In the genomic region with DNA sequence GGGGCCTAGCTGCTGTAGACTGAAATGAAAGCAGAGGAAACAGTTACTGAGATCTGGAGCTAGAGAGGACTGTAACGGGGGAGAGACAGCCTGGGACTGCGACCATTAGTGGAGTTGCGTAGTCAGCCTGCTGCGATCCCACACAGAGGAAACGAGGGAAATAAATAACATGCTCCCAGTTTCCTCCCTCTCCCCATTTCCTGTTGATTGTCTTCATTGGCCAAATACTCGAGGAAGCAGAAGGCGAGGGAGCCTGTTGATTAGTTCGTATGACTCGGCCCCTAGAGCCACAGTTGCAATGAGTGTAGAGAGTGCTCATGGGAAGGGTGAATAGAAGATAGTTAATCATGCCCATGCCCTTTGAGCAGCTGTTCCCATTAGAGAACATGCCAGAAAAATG, we compare ENCODE assay signal across 11 mouse cellular contexts.
DNase-seq lines count a peak whose midpoint lies in the region; ATAC-seq and TF ChIP-seq lines count a peak whose summit lies in the region.
"Had no signal": no experiment of that assay in that cellular context is flagged by ENCODE, and none has a peak within 500 bp of the region (broad histone marks: within the 10 kb centered on the region; RNA-seq: fewer than 3 reads in every experiment).

No protein-coding gene starts in this region.

- no peak overlapping the region for H3K4me3 ChIP-seq in intestine, embryonic 14.5 days (ENCODE audit: low read depth, low read length)
- no peak overlapping the region for H3K4me3 ChIP-seq in intestine, postnatal 0 days (ENCODE audit: low read depth, low read length)
- H3K4me3 ChIP-seq in heart, embryonic 10.5 days: no peak overlapping the region
- no peak overlapping the region for H3K4me3 ChIP-seq in kidney, embryonic 15.5 days (replicated peaks)
- H3K4me3 ChIP-seq in liver, embryonic 16.5 days (ENCODE audit: low read depth, low read length): no peak overlapping the region
- H3K4me3 ChIP-seq in hindbrain, embryonic 12.5 days: no peak overlapping the region
- H3K4me3 ChIP-seq: hindbrain, embryonic 13.5 days; limb, embryonic 13.5 days; midbrain, embryonic 15.5 days had no signal

- no peaks in the 10 kb centered on the region for H3K9me3 ChIP-seq in intestine, embryonic 14.5 days (ENCODE audit: control insufficient read depth, low read length)
- peaks cover 6% of the 10 kb centered on the region; the same call in 1 of the 2 replicates for H3K9me3 ChIP-seq in intestine, postnatal 0 days (ENCODE audit: control insufficient read depth)
- H3K9me3 ChIP-seq in heart, embryonic 10.5 days: no peaks in the 10 kb centered on the region
- H3K9me3 ChIP-seq in kidney, embryonic 15.5 days (replicated peaks): peaks cover 9% of the 10 kb centered on the region; the same call in 1 of the 2 replicates
- no peaks in the 10 kb centered on the region for H3K9me3 ChIP-seq in liver, embryonic 16.5 days (replicated peaks; ENCODE audit: control insufficient read depth, low read length)
- H3K9me3 ChIP-seq in hindbrain, embryonic 12.5 days (replicated peaks): 0 out of 2 replicates have a peak, but pooled peaks cover 4% of the 10 kb centered on the region
- H3K9me3 ChIP-seq: hindbrain, embryonic 13.5 days; midbrain, embryonic 15.5 days had no signal

- no peaks in the 10 kb centered on the region for H3K36me3 ChIP-seq in intestine, embryonic 14.5 days (ENCODE audit: control insufficient read depth, insufficient read depth, low read length)
- no peaks in the 10 kb centered on the region for H3K36me3 ChIP-seq in intestine, postnatal 0 days (ENCODE audit: control insufficient read depth, insufficient read depth)
- H3K36me3 ChIP-seq in heart, embryonic 10.5 days: no peaks in the 10 kb centered on the region
- H3K36me3 ChIP-seq in kidney, embryonic 15.5 days: no peaks in the 10 kb centered on the region
- H3K36me3 ChIP-seq in liver, embryonic 16.5 days (ENCODE audit: control insufficient read depth, insufficient read depth): no peaks in the 10 kb centered on the region
- no peaks in the 10 kb centered on the region for H3K36me3 ChIP-seq in hindbrain, embryonic 12.5 days
- H3K36me3 ChIP-seq: hindbrain, embryonic 13.5 days; limb, embryonic 13.5 days; midbrain, embryonic 15.5 days had no signal

- no peak overlapping the region for H3K9ac ChIP-seq in intestine, embryonic 14.5 days (ENCODE audit: low read length)
- H3K9ac ChIP-seq in intestine, postnatal 0 days (ENCODE audit: low read depth, low read length): no peak overlapping the region
- no peak overlapping the region for H3K9ac ChIP-seq in kidney, embryonic 15.5 days
- H3K9ac ChIP-seq in liver, embryonic 16.5 days (ENCODE audit: low read depth, low read length): no peak overlapping the region
- no peak overlapping the region for H3K9ac ChIP-seq in hindbrain, embryonic 12.5 days
- H3K9ac ChIP-seq: hindbrain, embryonic 13.5 days; limb, embryonic 13.5 days; midbrain, embryonic 15.5 days had no signal

- no peaks in the 10 kb centered on the region for H3K27me3 ChIP-seq in intestine, embryonic 14.5 days (replicated peaks; ENCODE audit: control insufficient read depth, insufficient read depth, low read length)
- no peaks in the 10 kb centered on the region for H3K27me3 ChIP-seq in intestine, postnatal 0 days (replicated peaks; ENCODE audit: control insufficient read depth, insufficient read depth, low read length)
- H3K27me3 ChIP-seq in heart, embryonic 10.5 days (ENCODE audit: insufficient read depth, poor library complexity, severe bottlenecking): no peaks in the 10 kb centered on the region
- H3K27me3 ChIP-seq in kidney, embryonic 15.5 days: no peaks in the 10 kb centered on the region
- no peaks in the 10 kb centered on the region for H3K27me3 ChIP-seq in liver, embryonic 16.5 days (ENCODE audit: control insufficient read depth, insufficient read depth, low read depth, low read length)
- H3K27me3 ChIP-seq in hindbrain, embryonic 12.5 days: no peaks in the 10 kb centered on the region
- H3K27me3 ChIP-seq: hindbrain, embryonic 13.5 days; midbrain, embryonic 15.5 days had no signal

- DNase-seq in intestine, embryonic 14.5 days (ENCODE audit: low spot score): no peak
- DNase-seq in heart, embryonic 10.5 days (ENCODE audit: low spot score): no peak
- DNase-seq in ovary, postnatal 36 days (ENCODE audit: low spot score): no peak
- DNase-seq in cerebellum, adult 8-10 months: no peak

- H3K27ac ChIP-seq in intestine, embryonic 14.5 days (ENCODE audit: low read depth): 0 out of 2 replicates have a peak overlapping the region, but pooled peaks have one; percentile 11
- no peak overlapping the region for H3K27ac ChIP-seq in intestine, postnatal 0 days (ENCODE audit: low read depth, low read length)
- H3K27ac ChIP-seq in heart, embryonic 10.5 days: 0 out of 2 replicates have a peak overlapping the region, but pooled peaks have one; percentile 10
- H3K27ac ChIP-seq in kidney, embryonic 15.5 days: peak overlapping the region; percentile 71; the same call in 1 of the 2 replicates
- H3K27ac ChIP-seq in liver, embryonic 16.5 days (ENCODE audit: low read length): no peak overlapping the region
- no peak overlapping the region for H3K27ac ChIP-seq in hindbrain, embryonic 12.5 days
- H3K27ac ChIP-seq: hindbrain, embryonic 13.5 days; limb, embryonic 13.5 days; midbrain, embryonic 15.5 days had no signal

- no peak for TF ChIP-seq CTCF in intestine, postnatal 0 days (IDR thresholded peaks at IDR 0.05; ENCODE audit: low read depth)

- no peak for ATAC-seq in intestine, embryonic 14.5 days (replicated peaks; ENCODE audit: low FRiP score, low TSS enrichment, low read depth)
- no peak for ATAC-seq in intestine, postnatal 0 days
- ATAC-seq in kidney, embryonic 15.5 days (replicated peaks; ENCODE audit: low FRiP score): peak; percentile 64; the same call in 1 of the 2 replicates
- peak; percentile 41; the same call in 1 of the 2 replicates for ATAC-seq in liver, embryonic 16.5 days (ENCODE audit: low read depth)
- ATAC-seq in hindbrain, embryonic 12.5 days (ENCODE audit: low FRiP score): no peak
- ATAC-seq: midbrain, embryonic 15.5 days had no signal

- H3K4me2 ChIP-seq in intestine, embryonic 14.5 days (ENCODE audit: low read length): no peak overlapping the region
- H3K4me2 ChIP-seq in intestine, postnatal 0 days (replicated peaks; ENCODE audit: low read depth): no peak overlapping the region
- no peak overlapping the region for H3K4me2 ChIP-seq in kidney, embryonic 15.5 days
- no peak overlapping the region for H3K4me2 ChIP-seq in liver, embryonic 16.5 days (ENCODE audit: low read depth, low read length)
- H3K4me2 ChIP-seq in hindbrain, embryonic 12.5 days (replicated peaks): no peak overlapping the region
- H3K4me2 ChIP-seq: hindbrain, embryonic 13.5 days; limb, embryonic 13.5 days; midbrain, embryonic 15.5 days had no signal

- WGBS in intestine, embryonic 14.5 days: 49% methylated on average over 9 of the region's 9 CpGs
- 62% methylated on average over 9 of the region's 9 CpGs for WGBS in intestine, postnatal 0 days
- 65% methylated on average over 9 of the region's 9 CpGs for WGBS in heart, embryonic 10.5 days
- 53% methylated on average over 9 of the region's 9 CpGs for WGBS in kidney, embryonic 15.5 days
- 25% methylated on average over 9 of the region's 9 CpGs for WGBS in liver, embryonic 16.5 days (ENCODE audit: insufficient replicate concordance)
- WGBS in hindbrain, embryonic 12.5 days: 87% methylated on average over 9 of the region's 9 CpGs

- no peaks in the 10 kb centered on the region for H3K4me1 ChIP-seq in intestine, embryonic 14.5 days (replicated peaks; ENCODE audit: control insufficient read depth, insufficient read depth, low read length)
- H3K4me1 ChIP-seq in intestine, postnatal 0 days (replicated peaks; ENCODE audit: control insufficient read depth, insufficient read depth, low read length): no peaks in the 10 kb centered on the region
- H3K4me1 ChIP-seq in heart, embryonic 10.5 days: no peaks in the 10 kb centered on the region
- H3K4me1 ChIP-seq in kidney, embryonic 15.5 days: peaks cover 11% of the 10 kb centered on the region; the same call in 1 of the 2 replicates
- H3K4me1 ChIP-seq in liver, embryonic 16.5 days (ENCODE audit: control insufficient read depth, low read depth, low read length): no peaks in the 10 kb centered on the region
- H3K4me1 ChIP-seq in hindbrain, embryonic 12.5 days: no peaks in the 10 kb centered on the region
- H3K4me1 ChIP-seq: midbrain, embryonic 15.5 days had no signal

Comparison
In these comparisons a context has a peak if more than half of its experiments do, and no peak if none do; other contexts are left out.
1. H3K27ac ChIP-seq: peak in intestine, embryonic 14.5 days (single experiment), heart, embryonic 10.5 days (single experiment) and kidney, embryonic 15.5 days (single experiment); none in intestine, postnatal 0 days (single experiment), liver, embryonic 16.5 days (single experiment) and hindbrain, embryonic 12.5 days (single experiment).
2. ATAC-seq: peak in kidney, embryonic 15.5 days (single experiment) and liver, embryonic 16.5 days (single experiment); none in intestine, embryonic 14.5 days (single experiment), intestine, postnatal 0 days (single experiment) and hindbrain, embryonic 12.5 days (single experiment).